Mouse (Mus musculus) megakaryocyte, embryonic 14.5 days (primary cell): ENCODE results near the gene Nckap1l.

Source experiments
- FLI1 ChIP-seq: IDR thresholded peaks from 2 replicates; pipeline ENCODE4 v1.6.1; 2012; ENCODE audit warnings: low read length, inconsistent platforms, mixed read lengths
- GATA1 ChIP-seq: IDR thresholded peaks from 3 replicates; pipeline ENCODE4 v1.6.1; 2012; ENCODE audit warnings: mixed read lengths, low read length, inconsistent platforms, borderline replicate concordance

DNA sequence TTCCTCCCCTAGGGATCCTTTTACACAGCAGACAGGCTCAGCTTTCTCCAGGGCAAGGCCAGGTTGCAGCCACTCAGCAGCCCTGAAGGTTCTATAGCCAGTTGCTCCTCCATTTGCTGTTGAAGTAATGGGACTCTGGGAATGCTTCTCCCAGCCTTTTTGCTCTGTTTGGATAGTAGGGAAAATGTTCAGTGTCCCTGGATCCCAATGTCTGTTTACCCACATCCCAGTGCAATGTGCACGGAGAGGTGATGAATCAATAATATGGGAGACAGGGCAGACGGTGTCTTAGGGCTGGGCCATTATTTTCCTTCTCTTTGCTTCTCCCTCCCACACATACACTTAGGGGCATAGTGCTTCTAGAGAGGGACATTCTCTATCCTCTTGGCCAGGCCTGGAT, 85.7 kb downstream of the Nckap1l start:
- TF ChIP-seq GATA1 (no peak), FLI1 (no peak)
